Mouse (Mus musculus) activated CD4-positive, CD25-positive, alpha-beta regulatory T cell (primary cell): Measurements from ENCODE around the gene Vmac. TPM values are rescaled to one million over a fixed set of nuclear protein-coding genes. Genes with fewer than 3 reads are reported as not detected.

Experiments used
- polyA plus RNA-seq, 2 experiments: library from polyadenylated mRNA; unstranded; fragments of 100-300 nt; shearing (Covaris generic); gene quantifications; one replicate each; pipeline ENCODE4 v1.2.1; 2017

Gene Vmac
- 10 to 100 TPM; 11.9 to 18.9 TPM for polyA plus RNA-seq

DNA sequence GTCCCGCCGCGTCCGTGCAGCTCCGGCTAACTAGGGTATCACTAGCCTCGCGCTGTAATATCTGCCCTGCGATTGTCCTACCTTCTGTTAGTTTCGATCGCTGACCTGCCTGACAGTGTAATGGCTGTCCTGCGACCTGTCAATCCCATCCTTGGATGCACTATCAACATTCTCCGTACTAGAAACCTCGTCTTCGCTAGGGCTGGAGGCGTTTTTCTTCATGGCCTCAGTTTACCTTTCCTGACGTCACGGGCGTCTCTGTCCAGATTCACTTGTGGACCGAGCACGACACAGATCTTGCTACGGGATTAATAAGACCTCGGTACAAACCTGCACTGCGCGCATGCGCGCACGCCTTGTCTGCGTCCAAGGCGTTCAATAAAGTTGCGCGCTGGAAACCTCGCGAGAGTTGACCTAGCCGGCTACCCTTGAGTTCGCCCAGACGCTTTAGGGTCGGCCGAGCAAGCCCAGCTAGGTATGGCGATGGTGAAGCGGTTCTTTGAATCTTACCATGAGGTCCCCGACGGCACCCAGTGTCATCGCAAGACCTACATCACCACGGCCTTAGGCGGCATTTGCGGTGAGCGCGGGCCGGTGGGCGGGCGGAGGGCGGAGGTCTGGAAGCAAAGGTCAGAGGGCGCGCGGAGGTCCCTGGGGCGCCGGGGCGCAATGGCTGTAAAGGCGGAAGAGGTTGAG is at the start of gene Vmac, which contains the start of gene Ndufa11:
TSS of gene Vmac (minus strand) at position 660 of the 696 bp plus-strand sequence.
TSS of gene Ndufa11 (plus strand) at position 405 of the 696 bp plus-strand sequence.

DNA sequence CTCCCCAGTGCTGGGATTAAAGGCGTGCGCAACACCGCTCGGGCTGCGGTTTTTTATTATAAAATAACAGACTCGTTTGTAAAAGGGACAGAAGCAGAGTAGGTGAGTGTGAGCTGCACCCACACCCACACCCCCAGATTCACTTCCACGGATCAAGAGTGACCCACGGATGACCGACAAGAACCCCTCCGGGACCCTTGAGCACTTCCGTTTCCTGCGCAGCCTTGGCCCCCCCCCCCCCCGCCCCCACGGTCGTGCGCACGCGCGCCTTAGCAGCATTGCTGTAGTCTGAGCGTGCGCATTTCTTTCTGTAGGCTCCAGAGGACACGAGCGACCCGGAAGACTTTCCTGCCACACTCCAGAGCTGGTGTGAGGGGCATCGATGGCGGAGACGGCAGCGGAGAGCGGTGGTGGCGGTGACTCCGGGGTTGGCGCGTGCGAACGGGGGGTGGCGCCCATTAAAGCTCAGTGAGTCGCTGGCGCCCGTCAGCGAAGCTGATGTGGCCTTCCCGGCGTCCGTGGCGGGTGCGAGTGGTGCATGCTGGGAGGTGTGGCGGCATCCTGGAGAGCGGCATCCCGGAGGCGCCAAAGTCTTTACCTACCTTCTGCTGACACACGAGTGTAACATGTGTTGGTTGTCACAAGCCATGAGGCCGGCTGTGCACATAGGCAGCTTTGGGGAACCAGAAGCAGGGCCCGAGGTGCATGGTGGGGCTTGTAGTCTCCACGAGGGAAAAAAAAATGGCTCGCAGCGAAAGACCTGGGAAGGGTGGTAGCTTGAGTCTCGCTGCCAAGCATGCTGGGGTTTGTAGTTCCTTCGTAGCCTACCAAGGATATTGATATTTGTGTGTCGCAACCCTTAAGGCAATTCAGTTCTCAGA is 46.9 kb upstream of the Vmac start, which contains the start of gene Dus3l:
TSS of gene Dus3l (plus strand) at position 284 of the 881 bp plus-strand sequence.

DNA sequence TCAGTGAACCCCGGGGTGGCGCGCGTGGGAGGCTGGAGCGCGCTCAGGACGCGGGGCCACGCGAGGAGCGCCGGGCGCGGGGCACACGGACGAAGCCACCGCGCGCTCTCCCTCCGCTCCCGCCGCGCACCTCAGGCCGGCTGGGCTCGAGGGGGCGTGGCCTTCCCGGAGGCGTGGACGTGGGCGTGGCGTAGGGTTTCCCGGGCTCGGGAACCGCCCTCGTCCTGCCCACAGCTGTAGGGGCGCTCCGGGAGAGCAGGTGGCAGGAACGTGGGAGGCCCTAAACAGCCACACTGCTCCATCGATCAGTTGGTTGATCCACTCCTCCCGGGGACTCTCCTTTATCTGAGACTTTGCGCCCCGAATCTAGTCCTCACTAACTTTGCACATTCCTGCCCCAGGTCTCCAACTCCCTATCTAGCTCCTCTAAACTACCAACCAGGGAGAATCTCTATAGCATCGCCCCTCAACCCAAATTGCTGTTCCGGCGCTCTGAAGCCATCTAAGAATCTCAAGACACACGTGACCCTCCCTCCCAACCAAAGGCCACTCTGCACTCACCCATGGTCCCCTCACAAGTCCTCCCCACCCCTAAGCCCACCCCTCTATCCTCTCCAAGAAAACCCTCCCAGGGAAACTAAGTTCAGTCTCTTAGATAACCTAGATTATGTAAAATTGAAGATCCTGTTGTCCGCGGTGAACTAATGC is 39.7 kb upstream of the Vmac start, which contains the start of gene Nrtn:
TSS of gene Nrtn (minus strand) at position 115 of the 708 bp plus-strand sequence.

DNA sequence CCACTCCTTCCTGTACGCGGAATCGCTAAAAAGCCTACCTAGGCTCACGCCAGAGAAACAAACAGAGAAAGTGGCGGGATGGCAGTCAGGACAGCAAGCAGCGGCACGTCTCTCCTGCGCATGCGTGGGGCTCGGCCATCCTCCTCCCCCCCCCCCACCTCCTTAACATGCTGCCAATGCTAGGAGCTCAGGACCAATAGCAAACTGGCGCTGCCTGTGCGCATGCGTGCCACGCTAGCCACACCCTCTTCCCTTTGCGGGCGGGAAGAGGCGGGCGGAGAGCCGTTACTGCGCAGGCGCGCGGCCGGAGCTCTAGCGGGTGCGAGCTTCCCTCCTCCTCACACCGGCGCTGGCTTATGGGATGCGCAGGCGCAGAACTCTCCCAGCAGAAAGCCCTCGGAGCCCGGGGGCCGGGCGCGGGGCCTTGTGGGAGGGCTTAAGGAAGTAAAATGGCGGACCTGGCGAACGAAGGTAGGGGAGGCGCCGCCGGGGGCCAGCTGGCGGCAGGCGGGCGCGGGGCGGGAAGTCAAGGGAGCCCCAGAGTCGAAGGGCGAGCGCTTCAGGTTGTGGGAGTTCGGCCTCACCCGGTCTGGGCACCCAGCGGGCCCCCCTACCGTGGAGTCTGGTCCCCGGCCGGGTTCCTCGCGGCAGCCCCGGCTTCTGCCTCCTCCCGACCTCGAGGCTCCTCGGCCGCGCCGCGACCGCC is 44.7 kb downstream of the Vmac start, which contains the start of gene Ranbp3:
TSS of gene Ranbp3 (plus strand) at position 354 of the 706 bp plus-strand sequence.

Other genes starting within 250 kb of the Vmac start
- gene Ptprs, start 241.5 kb downstream of the Vmac start, polyA plus RNA-seq, result 10 to 100 TPM; 22.0 to 26.0 TPM
- gene Znrf4, start 205.6 kb downstream of the Vmac start, polyA plus RNA-seq, result not detected
- under 1 TPM; 0.63 to 1.00 TPM for gene Gm20219, start 163.6 kb downstream of the Vmac start, polyA plus RNA-seq
- gene Safb2, start 133.4 kb downstream of the Vmac start, polyA plus RNA-seq, result 100 to 1,000 TPM; 107 to 129 TPM
- gene Safb, start 133.2 kb downstream of the Vmac start, polyA plus RNA-seq, result 100 to 1,000 TPM; 124 to 148 TPM
- gene 2410015M20Rik, start 108.3 kb downstream of the Vmac start, polyA plus RNA-seq, result 100 to 1,000 TPM; 189 to 264 TPM
- 1,000 to 10,000 TPM; 1,401 to 2,699 TPM for gene Rpl36, start 104.6 kb downstream of the Vmac start, polyA plus RNA-seq
- gene Lonp1, start 91.1 kb downstream of the Vmac start, polyA plus RNA-seq, result 10 to 100 TPM; 34.4 to 41.3 TPM
- under 1 TPM; 0.16 to 0.36 TPM for gene Catsperd, start 89.9 kb downstream of the Vmac start, polyA plus RNA-seq
- gene Ranbp3, start 44.7 kb downstream of the Vmac start, polyA plus RNA-seq, result 10 to 100 TPM; 79.3 to 90.3 TPM
- gene Ndufa11, start 255 bp downstream of the Vmac start, polyA plus RNA-seq, result 100 to 1,000 TPM; 284 to 322 TPM
- gene Nrtn, start 39.5 kb upstream of the Vmac start, polyA plus RNA-seq, result not detected
- gene Dus3l, start 46.7 kb upstream of the Vmac start, polyA plus RNA-seq, result 10 to 100 TPM; 37.5 to 47.0 TPM
- gene Prr22, start 52.2 kb upstream of the Vmac start, polyA plus RNA-seq, result 1 to 10 TPM in 1 of 2 experiments, under 1 TPM in 1; 0.69 to 1.7 TPM
- 1 to 10 TPM in 1 of 2 experiments, under 1 TPM in 1; 0.95 to 1.7 TPM for gene Rfx2, start 113.0 kb upstream of the Vmac start, polyA plus RNA-seq
- not detected for gene Acsbg2, start 156.4 kb upstream of the Vmac start, polyA plus RNA-seq
- gene 1700061G19Rik, start 157.5 kb upstream of the Vmac start, polyA plus RNA-seq, result under 1 TPM; 0.10 to 0.27 TPM
- 10 to 100 TPM; 31.3 to 45.7 TPM for gene Mllt1, start 217.4 kb upstream of the Vmac start, polyA plus RNA-seq